Mouse (Mus musculus) limb, embryonic 12.5 days (tissue): Measurements from ENCODE around the gene Lrrtm4. TPM values are rescaled to one million over a fixed set of nuclear protein-coding genes. Genes with fewer than 3 reads are reported as not detected.

Experiments used
- ATAC-seq: fragments of 200-750 bp; cut with Nextera tagmentation; 2 replicates; pipeline ENCODE4 v1.8.0; 2017; ENCODE audit warnings: low read depth, moderate TSS enrichment; ENCODE audit not compliant: insufficient number of reproducible peaks, insufficient read depth, low FRiP score, low TSS enrichment
- H3K27ac ChIP-seq: fragments of 300-500 bp; sonication (generic); 2 replicates; pipeline ENCODE4 v1.5.1; 2016; ENCODE audit warnings: mild to moderate bottlenecking, moderate library complexity
- H3K27me3 ChIP-seq: fragments of 300-500 bp; sonication (generic); 2 replicates; pipeline ENCODE4 v1.6.1; 2016; ENCODE audit warnings: mild to moderate bottlenecking, moderate library complexity
- H3K36me3 ChIP-seq: fragments of 300-500 bp; sonication (generic); 2 replicates; pipeline ENCODE4 v1.6.1; 2016; ENCODE audit warnings: mild to moderate bottlenecking, moderate library complexity
- H3K4me1 ChIP-seq: fragments of 300-500 bp; sonication (generic); replicated peaks from 2 replicates; pipeline ENCODE4 v1.6.1; 2016
- H3K4me2 ChIP-seq: fragments of 300-500 bp; sonication (generic); 2 replicates; pipeline ENCODE4 v1.6.1; 2016; ENCODE audit warnings: mild to moderate bottlenecking, moderate library complexity
- H3K4me3 ChIP-seq: fragments of 300-500 bp; sonication (generic); replicated peaks from 2 replicates; pipeline ENCODE4 v1.5.1; 2016; ENCODE audit warnings: mild to moderate bottlenecking
- H3K9ac ChIP-seq: fragments of 300-500 bp; sonication (generic); replicated peaks from 2 replicates; pipeline ENCODE4 v1.6.1; 2016; ENCODE audit warnings: mild to moderate bottlenecking, moderate library complexity
- H3K9me3 ChIP-seq: fragments of 300-500 bp; sonication (generic); 2 replicates; pipeline ENCODE4 v1.6.1; 2016; ENCODE audit warnings: mild to moderate bottlenecking, moderate library complexity
- WGBS: fragments of 180-500 bp; shearing (Covaris S2); methylation state at CpG from one replicate; pipeline ENCODE4 v1.1.7; 2016; 5-methylcytosine and 5-hydroxymethylcytosine counted together
- polyA plus RNA-seq: library from polyadenylated mRNA; unstranded; fragments of >200 nt; fragmentation: Nextera tagmentation; extraction: Ambion mirVana; gene quantifications from 2 replicates; pipeline ENCODE4 v1.2.1, GENCODE M21; 2016

The Lrrtm4 gene
- polyA plus RNA-seq, 1 experiment from 2014 or later: 1.3 TPM

GRCm38 (mm10) chr6:80328391-80328790, 309.7 kb downstream of the Lrrtm4 start:
- H3K9me3 ChIP-seq: no peaks in the 10 kb centered on the region
- no peaks in the 10 kb centered on the region for H3K36me3 ChIP-seq
- H3K4me1 ChIP-seq: no peaks in the 10 kb centered on the region
- H3K9ac ChIP-seq: no peak overlapping the region
- H3K27me3 ChIP-seq: no peaks in the 10 kb centered on the region
- no peak overlapping the region for H3K27ac ChIP-seq
- no peak overlapping the region for H3K4me3 ChIP-seq
- ATAC-seq: no peak
- no peak overlapping the region for H3K4me2 ChIP-seq
- 79% methylated on average over 3 of the region's 3 CpGs for WGBS

GRCm38 (mm10) chr6:80331751-80332150, 313.1 kb downstream of the Lrrtm4 start:
- Histone ChIP-seq H3K4me3 (no peak overlapping the region), H3K9me3 (no peaks in the 10 kb centered on the region), H3K36me3 (no peaks in the 10 kb centered on the region), H3K27me3 (no peaks in the 10 kb centered on the region), H3K4me2 (no peak overlapping the region), H3K9ac (no peak overlapping the region), H3K4me1 (no peaks in the 10 kb centered on the region), H3K27ac (no peak overlapping the region)
- no peak for ATAC-seq
- 87% methylated on average over 3 of the region's 3 CpGs for WGBS

GRCm38 (mm10) chr6:80352307-80352706, 333.6 kb downstream of the Lrrtm4 start:
- H3K36me3 ChIP-seq: no peaks in the 10 kb centered on the region
- WGBS: 58% methylated on average over 1 of the region's 1 CpGs
- no peak overlapping the region for H3K9ac ChIP-seq
- H3K9me3 ChIP-seq: no peaks in the 10 kb centered on the region
- H3K27me3 ChIP-seq: no peaks in the 10 kb centered on the region
- no peak overlapping the region for H3K4me2 ChIP-seq
- ATAC-seq: no peak
- H3K4me3 ChIP-seq: no peak overlapping the region
- H3K27ac ChIP-seq: no peak overlapping the region
- no peaks in the 10 kb centered on the region for H3K4me1 ChIP-seq

- Histone ChIP-seq H3K4me1 (no peaks in the 10 kb centered on the region), H3K9me3 (no peaks in the 10 kb centered on the region), H3K9ac (no peak overlapping the region), H3K27me3 (no peaks in the 10 kb centered on the region), H3K36me3 (no peaks in the 10 kb centered on the region), H3K4me2 (no peak overlapping the region), H3K27ac (no peak overlapping the region), H3K4me3 (no peak overlapping the region)
- no peak for ATAC-seq
- 80% methylated on average over 1 of the region's 1 CpGs for WGBS
These were observed 338.4 kb downstream of the Lrrtm4 start for GRCm38 (mm10) chr6:80357092-80357491.

- H3K4me3 ChIP-seq: no peak overlapping the region
- no peak for ATAC-seq
- no peaks in the 10 kb centered on the region for H3K4me1 ChIP-seq
- H3K27ac ChIP-seq: no peak overlapping the region
- no peak overlapping the region for H3K9ac ChIP-seq
- no peaks in the 10 kb centered on the region for H3K9me3 ChIP-seq
- H3K4me2 ChIP-seq: no peak overlapping the region
- no peaks in the 10 kb centered on the region for H3K27me3 ChIP-seq
- H3K36me3 ChIP-seq: no peaks in the 10 kb centered on the region
These were observed 344.9 kb downstream of the Lrrtm4 start for GRCm38 (mm10) chr6:80363593-80363992.

GRCm38 (mm10) chr6:80366532-80366931, 347.9 kb downstream of the Lrrtm4 start:
- H3K4me3 ChIP-seq: no peak overlapping the region
- H3K4me2 ChIP-seq: no peak overlapping the region
- no peak overlapping the region for H3K27ac ChIP-seq
- H3K36me3 ChIP-seq: no peaks in the 10 kb centered on the region
- H3K9me3 ChIP-seq: no peaks in the 10 kb centered on the region
- WGBS: 80% methylated on average over 4 of the region's 4 CpGs
- H3K27me3 ChIP-seq: no peaks in the 10 kb centered on the region
- no peak overlapping the region for H3K9ac ChIP-seq
- no peaks in the 10 kb centered on the region for H3K4me1 ChIP-seq
- ATAC-seq: no peak

- ATAC-seq: no peak
- H3K4me1 ChIP-seq: no peaks in the 10 kb centered on the region
- no peaks in the 10 kb centered on the region for H3K27me3 ChIP-seq
- no peak overlapping the region for H3K9ac ChIP-seq
- no peak overlapping the region for H3K4me3 ChIP-seq
- 85% methylated on average over 4 of the region's 4 CpGs for WGBS
- no peak overlapping the region for H3K27ac ChIP-seq
- no peak overlapping the region for H3K4me2 ChIP-seq
- no peaks in the 10 kb centered on the region for H3K9me3 ChIP-seq
- no peaks in the 10 kb centered on the region for H3K36me3 ChIP-seq
These were observed 370.9 kb downstream of the Lrrtm4 start for GRCm38 (mm10) chr6:80389571-80389970.

GRCm38 (mm10) chr6:80406757-80407156, 388.1 kb downstream of the Lrrtm4 start:
- Histone ChIP-seq H3K4me2 (no peak overlapping the region), H3K27me3 (no peaks in the 10 kb centered on the region), H3K27ac (no peak overlapping the region), H3K4me3 (no peak overlapping the region), H3K36me3 (no peaks in the 10 kb centered on the region), H3K4me1 (no peaks in the 10 kb centered on the region), H3K9ac (no peak overlapping the region), H3K9me3 (no peaks in the 10 kb centered on the region)
- WGBS: 87% methylated on average over 1 of the region's 1 CpGs
- no peak for ATAC-seq

- H3K27me3 ChIP-seq: no peaks in the 10 kb centered on the region
- ATAC-seq: no peak
- H3K4me1 ChIP-seq: no peaks in the 10 kb centered on the region
- no peak overlapping the region for H3K4me2 ChIP-seq
- no peak overlapping the region for H3K4me3 ChIP-seq
- H3K27ac ChIP-seq: no peak overlapping the region
- H3K9ac ChIP-seq: no peak overlapping the region
- H3K9me3 ChIP-seq: no peaks in the 10 kb centered on the region
- no peaks in the 10 kb centered on the region for H3K36me3 ChIP-seq
These were observed 421.5 kb downstream of the Lrrtm4 start for GRCm38 (mm10) chr6:80440135-80440534.

- Histone ChIP-seq H3K36me3 (no peaks in the 10 kb centered on the region), H3K27ac (no peak overlapping the region), H3K4me2 (no peak overlapping the region), H3K27me3 (no peaks in the 10 kb centered on the region), H3K4me1 (no peaks in the 10 kb centered on the region), H3K9me3 (no peaks in the 10 kb centered on the region), H3K4me3 (no peak overlapping the region), H3K9ac (no peak overlapping the region)
- ATAC-seq: no peak
- WGBS: 72% methylated on average over 4 of the region's 4 CpGs
These were observed 451.9 kb downstream of the Lrrtm4 start for GRCm38 (mm10) chr6:80470546-80470945.

- H3K27me3 ChIP-seq: no peaks in the 10 kb centered on the region
- no peak for ATAC-seq
- 88% methylated on average over 3 of the region's 3 CpGs for WGBS
These were observed 457.5 kb downstream of the Lrrtm4 start for GRCm38 (mm10) chr6:80476153-80476552.

GRCm38 (mm10) chr6:80545017-80545416, 526.3 kb downstream of the Lrrtm4 start:
- Histone ChIP-seq H3K4me3 (no peak overlapping the region), H3K4me1 (no peaks in the 10 kb centered on the region), H3K4me2 (no peak overlapping the region), H3K9me3 (no peaks in the 10 kb centered on the region), H3K27ac (no peak overlapping the region), H3K9ac (no peak overlapping the region), H3K27me3 (no peaks in the 10 kb centered on the region), H3K36me3 (no peaks in the 10 kb centered on the region)
- 23% methylated on average over 1 of the region's 1 CpGs for WGBS
- ATAC-seq: no peak

More at GRCm38 (mm10) chr6:80476153-80476552, 457.5 kb downstream of the Lrrtm4 start:
- no peak overlapping the region for H3K9ac ChIP-seq
- H3K27ac ChIP-seq: no peak overlapping the region
- no peak overlapping the region for H3K4me2 ChIP-seq
- no peaks in the 10 kb centered on the region for H3K36me3 ChIP-seq
- H3K4me3 ChIP-seq: no peak overlapping the region
- no peaks in the 10 kb centered on the region for H3K4me1 ChIP-seq
- H3K9me3 ChIP-seq: no peaks in the 10 kb centered on the region
